17 mouse cellular contexts compared by ENCODE assay signal in the genomic region with DNA sequence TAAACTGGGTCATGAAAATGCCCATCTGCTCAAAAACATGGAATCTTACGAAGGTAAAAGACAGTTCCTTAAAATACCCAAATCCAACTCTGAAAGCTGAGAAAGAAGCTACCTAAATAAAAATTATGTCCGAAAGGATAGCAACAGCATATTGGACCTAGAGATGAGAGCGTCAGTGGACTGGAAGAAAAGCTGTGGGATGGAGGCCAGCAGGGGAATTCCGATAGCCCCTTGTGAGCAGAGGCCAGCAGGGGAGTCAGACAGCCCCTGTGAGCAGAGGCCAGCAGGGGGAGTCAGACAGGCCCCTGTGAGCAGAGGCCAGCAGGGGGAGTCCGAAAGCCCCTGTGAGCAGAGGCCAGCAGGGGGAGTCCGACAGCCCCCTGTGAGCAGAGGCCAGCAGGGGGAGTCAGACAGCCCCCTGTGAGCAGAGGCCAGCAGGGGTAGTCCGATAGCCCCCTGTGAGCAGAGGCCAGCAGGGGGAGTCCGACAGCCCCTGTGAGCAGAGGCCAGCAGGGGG. TPM values are rescaled to one million over a fixed set of nuclear protein-coding genes. Genes with fewer than 3 reads are reported as not detected.
A peak's percentile ranks its signal among the peaks of the same experiment; 100 is the strongest.
DNase-seq lines count a peak whose midpoint lies in the region; ATAC-seq and TF ChIP-seq lines count a peak whose summit lies in the region.
"Had no signal": no experiment of that assay in that cellular context is flagged by ENCODE, and none has a peak within 500 bp of the region (broad histone marks: within the 10 kb centered on the region; RNA-seq: fewer than 3 reads in every experiment).

No protein-coding gene starts in this region.

- no peaks in the 10 kb centered on the region for H3K36me3 ChIP-seq in liver, adult 2 months (ENCODE audit: control insufficient read depth, insufficient read depth, low read length)
- H3K36me3 ChIP-seq in liver, embryonic 11.5 days (ENCODE audit: control insufficient read depth, insufficient read depth, low read length) = peaks cover 23% of the 10 kb centered on the region
- peaks cover 24% of the 10 kb centered on the region for H3K36me3 ChIP-seq in ES-Bruce4 (ENCODE audit: control insufficient read depth, insufficient read depth, low read length, poor library complexity, severe bottlenecking)
- peaks cover 12% of the 10 kb centered on the region; the same call in 1 of the 2 replicates for H3K36me3 ChIP-seq in forebrain, embryonic 11.5 days (ENCODE audit: control insufficient read depth, insufficient read depth, low read length)
- H3K36me3 ChIP-seq: midbrain, embryonic 15.5 days had no signal

- H3K27me3 ChIP-seq in liver, adult 2 months (ENCODE audit: control insufficient read depth, insufficient read depth, low read length) = no peaks in the 10 kb centered on the region
- no peaks in the 10 kb centered on the region for H3K27me3 ChIP-seq in liver, embryonic 11.5 days (replicated peaks; ENCODE audit: control insufficient read depth, insufficient read depth, low read length)
- no peaks in the 10 kb centered on the region for H3K27me3 ChIP-seq in ES-Bruce4 (ENCODE audit: control insufficient read depth, insufficient read depth, low read length, poor library complexity, severe bottlenecking)
- no peaks in the 10 kb centered on the region for H3K27me3 ChIP-seq in forebrain, embryonic 11.5 days (ENCODE audit: control insufficient read depth, insufficient read depth, low read length)
- H3K27me3 ChIP-seq: embryonic facial prominence, embryonic 12.5 days; midbrain, embryonic 15.5 days; neural tube, embryonic 13.5 days had no signal

- no peak overlapping the region for H3K4me3 ChIP-seq in liver, adult 2 months (ENCODE audit: insufficient read depth, low read depth, low read length)
- H3K4me3 ChIP-seq in liver, embryonic 11.5 days (ENCODE audit: low read depth, low read length) = no peak overlapping the region
- no peak overlapping the region for H3K4me3 ChIP-seq in ES-Bruce4 (ENCODE audit: low read depth, low read length)
- no peak overlapping the region for H3K4me3 ChIP-seq in forebrain, embryonic 11.5 days (ENCODE audit: low read depth, low read length)
- H3K4me3 ChIP-seq: embryonic facial prominence, embryonic 12.5 days; midbrain, embryonic 15.5 days; neural tube, embryonic 13.5 days had no signal

- no peaks in the 10 kb centered on the region for H3K4me1 ChIP-seq in liver, adult 2 months (ENCODE audit: control insufficient read depth, insufficient read depth, low read length)
- H3K4me1 ChIP-seq in liver, embryonic 11.5 days (replicated peaks; ENCODE audit: control insufficient read depth, insufficient read depth, low read length) = no peaks in the 10 kb centered on the region
- no peaks in the 10 kb centered on the region for H3K4me1 ChIP-seq in ES-Bruce4 (ENCODE audit: control insufficient read depth, insufficient read depth, low read length)
- H3K4me1 ChIP-seq in forebrain, embryonic 11.5 days (replicated peaks; ENCODE audit: control insufficient read depth, insufficient read depth, low read length) = no peaks in the 10 kb centered on the region
- H3K4me1 ChIP-seq: embryonic facial prominence, embryonic 12.5 days; midbrain, embryonic 15.5 days; neural tube, embryonic 13.5 days had no signal

- no peak overlapping the region for H3K27ac ChIP-seq in liver, adult 2 months (replicated peaks; ENCODE audit: insufficient read depth, low read depth, low read length)
- no peak overlapping the region for H3K27ac ChIP-seq in liver, embryonic 11.5 days (ENCODE audit: low read depth, low read length)
- no peak overlapping the region for H3K27ac ChIP-seq in ES-Bruce4 (ENCODE audit: insufficient read depth, low read length)
- H3K27ac ChIP-seq in forebrain, embryonic 11.5 days (ENCODE audit: low read depth, low read length) = no peak overlapping the region
- H3K27ac ChIP-seq: embryonic facial prominence, embryonic 12.5 days; midbrain, embryonic 15.5 days; neural tube, embryonic 13.5 days had no signal

- H3K79me2 ChIP-seq in liver, adult 2 months (ENCODE audit: control insufficient read depth, insufficient read depth, low read length) = no peaks in the 10 kb centered on the region

- DNase-seq in liver, adult 2 months (ENCODE audit: extremely low read depth, low read depth, low spot score) = no peak
- DNase-seq in liver, embryonic 11.5 days (ENCODE audit: low spot score) = no peak
- DNase-seq in T-cell, adult 2 months (ENCODE audit: low spot score) = peak; percentile 1
- DNase-seq in retina, embryonic 14.5 days (ENCODE audit: low spot score) = peak; percentile 38
- no peak for DNase-seq in spleen, postnatal 36 days (ENCODE audit: low spot score in 2 of 2)
- DNase-seq in forebrain, embryonic 11.5 days (ENCODE audit: low spot score) = no peak
- DNase-seq: cerebellum, postnatal 36 days; heart, postnatal 36 days; kidney, postnatal 36 days; lung, postnatal 14 days; right cerebral cortex, adult 18-20 months had no signal

- WGBS in liver, adult 2 months = 97% methylated on average over 8 of the region's 8 CpGs
- WGBS in liver, embryonic 11.5 days = 98% methylated on average over 8 of the region's 8 CpGs
- WGBS in forebrain, embryonic 11.5 days = 97% methylated on average over 8 of the region's 8 CpGs

- no peak overlapping the region for H3K9ac ChIP-seq in liver, adult 2 months (ENCODE audit: low read depth, low read length)
- no peak overlapping the region for H3K9ac ChIP-seq in liver, embryonic 11.5 days (ENCODE audit: low read depth, low read length)
- no peak overlapping the region for H3K9ac ChIP-seq in ES-Bruce4 (ENCODE audit: low read depth, poor library complexity, severe bottlenecking)
- H3K9ac ChIP-seq in forebrain, embryonic 11.5 days (ENCODE audit: low read length) = no peak overlapping the region
- H3K9ac ChIP-seq: embryonic facial prominence, embryonic 12.5 days; midbrain, embryonic 15.5 days; neural tube, embryonic 13.5 days had no signal

- H3K4me2 ChIP-seq in liver, embryonic 11.5 days = no peak overlapping the region
- H3K4me2 ChIP-seq in forebrain, embryonic 11.5 days (ENCODE audit: low read depth, low read length, severe bottlenecking) = no peak overlapping the region
- H3K4me2 ChIP-seq: embryonic facial prominence, embryonic 12.5 days; midbrain, embryonic 15.5 days; neural tube, embryonic 13.5 days had no signal

- ATAC-seq in liver, embryonic 11.5 days (replicated peaks; ENCODE audit: low FRiP score) = no peak
- ATAC-seq in forebrain, embryonic 11.5 days (replicated peaks; ENCODE audit: low FRiP score) = no peak
- ATAC-seq: activated CD4-positive, CD25-positive, alpha-beta regulatory T cell, adult 4 months; intestine, embryonic 16.5 days; midbrain, embryonic 15.5 days had no signal

- H3K9me3 ChIP-seq in liver, embryonic 11.5 days (ENCODE audit: control insufficient read depth, low read length) = no peaks in the 10 kb centered on the region
- H3K9me3 ChIP-seq in ES-Bruce4 (replicated peaks; ENCODE audit: control insufficient read depth, insufficient read depth, low read length, poor library complexity, severe bottlenecking) = no peaks in the 10 kb centered on the region
- H3K9me3 ChIP-seq in forebrain, embryonic 11.5 days (ENCODE audit: control insufficient read depth, low read length) = no peaks in the 10 kb centered on the region
- H3K9me3 ChIP-seq: embryonic facial prominence, embryonic 12.5 days; midbrain, embryonic 15.5 days; neural tube, embryonic 13.5 days had no signal

- TF ChIP-seq EP300 in ES-Bruce4 (IDR thresholded peaks at IDR 0.05; ENCODE audit: insufficient read depth, low read depth, low read length) = no peak

- TF ChIP-seq POLR2A in liver, adult 2 months (IDR thresholded peaks at IDR 0.05; ENCODE audit: extremely low read depth, insufficient read depth, low read length) = no peak
- TF ChIP-seq POLR2A in ES-Bruce4 (IDR thresholded peaks at IDR 0.05; ENCODE audit: insufficient read depth, low read length) = no peak

- TF ChIP-seq CTCF in liver, adult 2 months (IDR thresholded peaks at IDR 0.05; ENCODE audit: low read depth, low read length) = 0 out of 2 replicates have a peak, but pooled peaks have one; percentile 16
- peak; percentile 3 for TF ChIP-seq CTCF in ES-Bruce4 (IDR thresholded peaks at IDR 0.05; ENCODE audit: low read depth, low read length)

RNA-seq across cellular contexts. Expression of a gene that starts 13.8 kb away (rescaled TPM):
- 0.28 and 0.94 TPM in 2 replicates for total RNA-seq in liver, adult 2 months (2014; rRNA removed)
- not detected in 2 replicates for polyA plus RNA-seq in liver, adult 2 months (2012; rRNA removed)
- polyA plus RNA-seq in liver, embryonic 11.5 days (2014; fragmentation: Nextera tagmentation; extraction: Ambion mirVana) = 60.7 and 65.2 TPM in 2 replicates
- 56.3 and 58.3 TPM in 2 replicates for polyA plus RNA-seq in ES-Bruce4 (2011; ENCODE audit: insufficient read depth, insufficient read length, low read depth, missing spikeins)
- 104 and 105 TPM in 2 replicates for polyA plus RNA-seq in forebrain, embryonic 11.5 days (2014; fragmentation: Nextera tagmentation; extraction: Ambion mirVana)

Comparison
In these comparisons a context has a peak if more than half of its experiments do, and no peak if none do; other contexts are left out.
1. RNA of a gene that starts 13.8 kb away (polyA plus RNA-seq): 104 to 105 TPM in forebrain, embryonic 11.5 days, 60.7 to 65.2 TPM in liver, embryonic 11.5 days and 56.3 to 58.3 TPM in ES-Bruce4; not detected in liver, adult 2 months; every median in the first group is over 10 times any median in the second.
2. DNase-seq: peak in T-cell, adult 2 months (single experiment) and retina, embryonic 14.5 days (single experiment); none in liver, adult 2 months (single experiment), liver, embryonic 11.5 days (single experiment), spleen, postnatal 36 days (0 of 2) and forebrain, embryonic 11.5 days (single experiment).